Mouse (Mus musculus) kidney, embryonic 16.5 days (tissue): ENCODE results near the gene Cyp2d10. TPM values are rescaled to one million over a fixed set of nuclear protein-coding genes. Genes with fewer than 3 reads are reported as not detected.

Experiments
- ATAC-seq: fragments of 200-750 bp; cut with Nextera tagmentation; 2 replicates; pipeline ENCODE4 v1.8.0; 2017; ENCODE audit warnings: moderate TSS enrichment; ENCODE audit not compliant: low FRiP score, low TSS enrichment
- H3K27ac ChIP-seq: fragments of 300-500 bp; sonication (generic); 2 replicates; pipeline ENCODE4 v1.5.1; 2014; ENCODE audit warnings: low read length
- H3K27me3 ChIP-seq: fragments of 300-500 bp; sonication (generic); 2 replicates; pipeline ENCODE4 v1.6.1; 2014; ENCODE audit warnings: low read length, control low read depth, mixed read lengths; ENCODE audit not compliant: insufficient read depth
- H3K36me3 ChIP-seq: fragments of 300-500 bp; sonication (generic); 2 replicates; pipeline ENCODE4 v1.6.1; 2014; ENCODE audit warnings: low read length, control low read depth, mixed read lengths; ENCODE audit not compliant: insufficient read depth
- H3K4me1 ChIP-seq: fragments of 300-500 bp; sonication (generic); 2 replicates; pipeline ENCODE4 v1.6.1; 2014; ENCODE audit warnings: low read length, control low read depth, mixed read lengths; ENCODE audit not compliant: insufficient read depth
- H3K4me2 ChIP-seq: fragments of 300-500 bp; sonication (generic); replicated peaks from 2 replicates; pipeline ENCODE4 v1.6.1; 2014; ENCODE audit warnings: low read depth, low read length
- H3K4me3 ChIP-seq: fragments of 300-500 bp; sonication (generic); 2 replicates; pipeline ENCODE4 v1.5.1; 2014; ENCODE audit warnings: mild to moderate bottlenecking, low read length
- H3K9ac ChIP-seq: fragments of 300-500 bp; sonication (generic); replicated peaks from 2 replicates; pipeline ENCODE4 v1.6.1; 2014; ENCODE audit warnings: low read length
- H3K9me3 ChIP-seq: fragments of 300-500 bp; sonication (generic); 2 replicates; pipeline ENCODE4 v1.6.1; 2016; ENCODE audit warnings: low read length, control low read depth
- WGBS: fragments of 180-500 bp; shearing (Covaris S2); extraction: QIAGEN DNeasy Blood & Tissue Kit; methylation state at CpG from one replicate; pipeline ENCODE4 v1.1.7; 2014; 5-methylcytosine and 5-hydroxymethylcytosine counted together
- polyA plus RNA-seq: library from polyadenylated mRNA; unstranded; fragments of >200 nt; fragmentation: Nextera tagmentation; extraction: Ambion mirVana; gene quantifications from 2 replicates; pipeline ENCODE4 v1.2.1, GENCODE M21; 2015

Cyp2d10 gene
- polyA plus RNA-seq, 1 experiment from 2014 or later = 0.26 TPM

- Histone ChIP-seq H3K9me3 (peaks cover 10% of the 10 kb centered on the region), H3K4me3 (no peak overlapping the region), H3K27ac (no peak overlapping the region), H3K9ac (no peak overlapping the region), H3K4me2 (no peak overlapping the region), H3K27me3 (no peaks in the 10 kb centered on the region), H3K36me3 (no peaks in the 10 kb centered on the region), H3K4me1 (no peaks in the 10 kb centered on the region)
- 89% methylated on average over 3 of the region's 3 CpGs for WGBS
- ATAC-seq = no peak
Measured at GRCm38 (mm10) chr15:82434541-82434940, 27.5 kb upstream of the Cyp2d10 start.

- WGBS = 97% methylated on average over 3 of the region's 3 CpGs
- no peak overlapping the region for H3K27ac ChIP-seq
- H3K9me3 ChIP-seq = peaks cover 10% of the 10 kb centered on the region
- no peak overlapping the region for H3K4me2 ChIP-seq
- H3K9ac ChIP-seq = no peak overlapping the region
- no peaks in the 10 kb centered on the region for H3K36me3 ChIP-seq
- ATAC-seq = no peak
- no peaks in the 10 kb centered on the region for H3K4me1 ChIP-seq
- H3K27me3 ChIP-seq = no peaks in the 10 kb centered on the region
- no peak overlapping the region for H3K4me3 ChIP-seq
Measured at GRCm38 (mm10) chr15:82433621-82434020, 26.6 kb upstream of the Cyp2d10 start.

- no peak within 1 kb of the TSS for H3K4me3 ChIP-seq
- peaks cover 13% of the 10 kb centered on the region for H3K9me3 ChIP-seq
- ATAC-seq = no peak
- no peaks in the 10 kb centered on the region for H3K4me1 ChIP-seq
- no peak within 1 kb of the TSS for H3K4me2 ChIP-seq
- H3K9ac ChIP-seq = no peak within 1 kb of the TSS
- no peaks in the 10 kb centered on the region for H3K36me3 ChIP-seq
- H3K27me3 ChIP-seq = no peaks in the 10 kb centered on the region
- H3K27ac ChIP-seq = no peak within 1 kb of the TSS
Measured at GRCm38 (mm10) chr15:82433137-82433536, 26.1 kb upstream of the Cyp2d10 start, which contains the start of gene Cyp2d9. Gene Cyp2d9, plus strand, starts transcription at chr15:82433437.

- Histone ChIP-seq H3K36me3 (no peaks in the 10 kb centered on the region), H3K4me3 (no peak overlapping the region), H3K9me3 (peaks cover 8% of the 10 kb centered on the region; the same call in 1 of the 2 replicates), H3K27me3 (no peaks in the 10 kb centered on the region), H3K4me1 (no peaks in the 10 kb centered on the region), H3K27ac (no peak overlapping the region), H3K9ac (no peak overlapping the region), H3K4me2 (no peak overlapping the region)
- ATAC-seq = no peak
- WGBS = 76% methylated on average over 3 of the region's 3 CpGs
Measured at GRCm38 (mm10) chr15:82423471-82423870, 16.5 kb upstream of the Cyp2d10 start.

- peaks cover 4% of the 10 kb centered on the region; the same call in 1 of the 2 replicates for H3K9me3 ChIP-seq
- ATAC-seq = no peak
- H3K4me2 ChIP-seq = no peak overlapping the region
- no peaks in the 10 kb centered on the region for H3K4me1 ChIP-seq
- H3K36me3 ChIP-seq = no peaks in the 10 kb centered on the region
- no peaks in the 10 kb centered on the region for H3K27me3 ChIP-seq
- H3K4me3 ChIP-seq = no peak overlapping the region
- 83% methylated on average over 4 of the region's 4 CpGs for WGBS
- H3K27ac ChIP-seq = no peak overlapping the region
- H3K9ac ChIP-seq = no peak overlapping the region
Measured at GRCm38 (mm10) chr15:82422935-82423334, 15.9 kb upstream of the Cyp2d10 start.

GRCm38 (mm10) chr15:82418616-82419015, 11.6 kb upstream of the Cyp2d10 start:
- ATAC-seq = no peak
- Histone ChIP-seq H3K27me3 (no peaks in the 10 kb centered on the region), H3K27ac (no peak overlapping the region), H3K9me3 (no peaks in the 10 kb centered on the region), H3K4me1 (peaks cover 9% of the 10 kb centered on the region; the same call in 1 of the 2 replicates), H3K4me3 (no peak overlapping the region), H3K36me3 (no peaks in the 10 kb centered on the region), H3K4me2 (no peak overlapping the region), H3K9ac (no peak overlapping the region)
- 61% methylated on average over 1 of the region's 1 CpGs for WGBS

GRCm38 (mm10) chr15:82416797-82417789, 10.1 kb upstream of the Cyp2d10 start:
- peak; percentile 96 for ATAC-seq
- Histone ChIP-seq H3K4me2 (peak overlapping the region; percentile 46), H3K27me3 (no peaks in the 10 kb centered on the region), H3K9ac (peak overlapping the region; percentile 49), H3K36me3 (no peaks in the 10 kb centered on the region), H3K27ac (0 out of 2 replicates have a peak overlapping the region, but pooled peaks have one; percentile 36), H3K4me1 (peaks cover 9% of the 10 kb centered on the region; the same call in 1 of the 2 replicates), H3K4me3 (0 out of 2 replicates have a peak overlapping the region, but pooled peaks have one; percentile 23), H3K9me3 (no peaks in the 10 kb centered on the region)
- 28% methylated on average over 15 of the region's 16 CpGs for WGBS

- Histone ChIP-seq H3K27me3 (no peaks in the 10 kb centered on the region), H3K36me3 (no peaks in the 10 kb centered on the region), H3K27ac (no peak overlapping the region), H3K4me1 (no peaks in the 10 kb centered on the region), H3K4me2 (no peak overlapping the region), H3K9ac (no peak overlapping the region), H3K9me3 (no peaks in the 10 kb centered on the region), H3K4me3 (no peak overlapping the region)
- WGBS = 76% methylated on average over 4 of the region's 4 CpGs
- ATAC-seq = no peak
Measured at GRCm38 (mm10) chr15:82407536-82407935, 541 bp upstream of the Cyp2d10 start.

GRCm38 (mm10) chr15:82404163-82404562, 2.8 kb downstream of the Cyp2d10 start:
- no peak for ATAC-seq
- Histone ChIP-seq H3K4me1 (no peaks in the 10 kb centered on the region), H3K36me3 (no peaks in the 10 kb centered on the region), H3K9ac (no peak overlapping the region), H3K4me2 (no peak overlapping the region), H3K9me3 (no peaks in the 10 kb centered on the region), H3K27me3 (no peaks in the 10 kb centered on the region), H3K27ac (no peak overlapping the region), H3K4me3 (no peak overlapping the region)
- WGBS = 81% methylated on average over 3 of the region's 3 CpGs

GRCm38 (mm10) chr15:82403606-82404005, 3.4 kb downstream of the Cyp2d10 start:
- ATAC-seq = no peak
- no peak overlapping the region for H3K4me3 ChIP-seq
- H3K9me3 ChIP-seq = no peaks in the 10 kb centered on the region
- H3K4me2 ChIP-seq = no peak overlapping the region
- no peak overlapping the region for H3K27ac ChIP-seq
- H3K4me1 ChIP-seq = no peaks in the 10 kb centered on the region
- WGBS = 92% methylated on average over 9 of the region's 9 CpGs
- H3K27me3 ChIP-seq = no peaks in the 10 kb centered on the region
- H3K36me3 ChIP-seq = no peaks in the 10 kb centered on the region
- no peak overlapping the region for H3K9ac ChIP-seq
